Comparison of ENCODE assay signal across 13 mouse cellular contexts in genomic region chr2:170245637-170246341, GRCm38 (mm10).
DNase-seq lines count a peak whose midpoint lies in the region; ATAC-seq and TF ChIP-seq lines count a peak whose summit lies in the region.
"Had no signal": no experiment of that assay in that cellular context is flagged by ENCODE, and none has a peak within 500 bp of the region (broad histone marks: within the 10 kb centered on the region; RNA-seq: fewer than 3 reads in every experiment).

No protein-coding gene starts in this region.

- no peak for TF ChIP-seq CTCF in kidney, postnatal 0 days (IDR thresholded peaks at IDR 0.05; ENCODE audit: low read depth)
- no peak for TF ChIP-seq CTCF in layer of hippocampus, adult 2 months (conservative IDR thresholded peaks at IDR 0.05)
- TF ChIP-seq CTCF in lung, postnatal 0 days (IDR thresholded peaks at IDR 0.05), result no peak

- peak; percentile 55 for DNase-seq in kidney, postnatal 0 days (ENCODE audit: low spot score)
- DNase-seq in kidney, adult 11 months, result no peak
- DNase-seq in forebrain, embryonic 11.5 days (ENCODE audit: low spot score), result no peak
- DNase-seq in midbrain, embryonic 11.5 days (ENCODE audit: low spot score, missing footprints), result peak; percentile 89
- peak; percentile 80 for DNase-seq in retina, postnatal 1 day
- no peak for DNase-seq in layer of hippocampus, adult 2 months (ENCODE audit: low spot score in 2 of 2)
- DNase-seq in lung, postnatal 0 days (ENCODE audit: low spot score), result no peak
- no peak for DNase-seq in right cerebral cortex, postnatal 4 days
- DNase-seq: cerebellum, adult 8-10 months; liver had no signal

- no peak overlapping the region for H3K27ac ChIP-seq in kidney, postnatal 0 days
- H3K27ac ChIP-seq in forebrain, embryonic 11.5 days (ENCODE audit: low read depth, low read length), result no peak overlapping the region
- no peak overlapping the region; the same call in 1 of the 2 replicates for H3K27ac ChIP-seq in midbrain, embryonic 11.5 days (ENCODE audit: low read depth, low read length)
- no peak overlapping the region for H3K27ac ChIP-seq in layer of hippocampus, adult 2 months
- no peak overlapping the region for H3K27ac ChIP-seq in lung, postnatal 0 days (ENCODE audit: low read length)
- H3K27ac ChIP-seq: embryonic facial prominence, embryonic 12.5 days; heart, embryonic 10.5 days; stomach, embryonic 15.5 days had no signal

- H3K4me2 ChIP-seq in kidney, postnatal 0 days (ENCODE audit: low read length), result no peak overlapping the region; the same call in 1 of the 2 replicates
- no peak overlapping the region for H3K4me2 ChIP-seq in forebrain, embryonic 11.5 days (ENCODE audit: low read depth, low read length, severe bottlenecking)
- peak overlapping the region; percentile 13; the same call in 1 of the 2 replicates for H3K4me2 ChIP-seq in midbrain, embryonic 11.5 days
- no peak overlapping the region for H3K4me2 ChIP-seq in lung, postnatal 0 days (replicated peaks; ENCODE audit: low read depth, low read length)
- H3K4me2 ChIP-seq: embryonic facial prominence, embryonic 12.5 days; stomach, embryonic 15.5 days had no signal

- H3K4me1 ChIP-seq in kidney, postnatal 0 days (replicated peaks; ENCODE audit: insufficient read depth, low read length), result no peaks in the 10 kb centered on the region
- H3K4me1 ChIP-seq in forebrain, embryonic 11.5 days (replicated peaks; ENCODE audit: control insufficient read depth, insufficient read depth, low read length), result peaks cover 6% of the 10 kb centered on the region
- peaks cover 17% of the 10 kb centered on the region for H3K4me1 ChIP-seq in midbrain, embryonic 11.5 days (ENCODE audit: control insufficient read depth, insufficient read depth, low read length)
- no peaks in the 10 kb centered on the region for H3K4me1 ChIP-seq in lung, postnatal 0 days (ENCODE audit: insufficient read depth, low read depth, low read length)
- H3K4me1 ChIP-seq: stomach, embryonic 15.5 days had no signal

- WGBS in kidney, postnatal 0 days, result 23% methylated on average over 12 of the region's 12 CpGs
- WGBS in forebrain, embryonic 11.5 days, result 18% methylated on average over 12 of the region's 12 CpGs
- 19% methylated on average over 12 of the region's 12 CpGs for WGBS in midbrain, embryonic 11.5 days
- WGBS in lung, postnatal 0 days, result 53% methylated on average over 12 of the region's 12 CpGs

- no peak for TF ChIP-seq EP300 in lung, postnatal 0 days (IDR thresholded peaks at IDR 0.05)

- no peaks in the 10 kb centered on the region for H3K36me3 ChIP-seq in kidney, postnatal 0 days (ENCODE audit: insufficient read depth, low read length)
- no peaks in the 10 kb centered on the region for H3K36me3 ChIP-seq in forebrain, embryonic 11.5 days (ENCODE audit: control insufficient read depth, insufficient read depth, low read length)
- H3K36me3 ChIP-seq in midbrain, embryonic 11.5 days (ENCODE audit: control insufficient read depth, insufficient read depth, low read length), result no peaks in the 10 kb centered on the region
- H3K36me3 ChIP-seq in lung, postnatal 0 days (ENCODE audit: insufficient read depth, low read length), result no peaks in the 10 kb centered on the region
- H3K36me3 ChIP-seq: embryonic facial prominence, embryonic 12.5 days; heart, embryonic 10.5 days; stomach, embryonic 15.5 days had no signal

- H3K9me3 ChIP-seq in kidney, postnatal 0 days (replicated peaks; ENCODE audit: low read length), result no peaks in the 10 kb centered on the region
- no peaks in the 10 kb centered on the region for H3K9me3 ChIP-seq in forebrain, embryonic 11.5 days (ENCODE audit: control insufficient read depth, low read length)
- no peaks in the 10 kb centered on the region for H3K9me3 ChIP-seq in midbrain, embryonic 11.5 days (ENCODE audit: control insufficient read depth, low read length)
- no peaks in the 10 kb centered on the region for H3K9me3 ChIP-seq in lung, postnatal 0 days (ENCODE audit: low read length)
- H3K9me3 ChIP-seq: embryonic facial prominence, embryonic 12.5 days; heart, embryonic 10.5 days; stomach, embryonic 15.5 days had no signal

- H3K27me3 ChIP-seq in kidney, postnatal 0 days (ENCODE audit: insufficient read depth, low read length), result no peaks in the 10 kb centered on the region
- H3K27me3 ChIP-seq in forebrain, embryonic 11.5 days (ENCODE audit: control insufficient read depth, insufficient read depth, low read length), result no peaks in the 10 kb centered on the region
- no peaks in the 10 kb centered on the region for H3K27me3 ChIP-seq in midbrain, embryonic 11.5 days (ENCODE audit: control insufficient read depth, insufficient read depth, low read length)
- no peaks in the 10 kb centered on the region for H3K27me3 ChIP-seq in lung, postnatal 0 days (replicated peaks; ENCODE audit: insufficient read depth, low read length)
- H3K27me3 ChIP-seq: stomach, embryonic 15.5 days had no signal

- no peak for ATAC-seq in kidney, postnatal 0 days (replicated peaks; ENCODE audit: low FRiP score, low read depth)
- ATAC-seq in forebrain, embryonic 11.5 days (replicated peaks; ENCODE audit: low FRiP score), result peak; percentile 69
- peak; percentile 83 for ATAC-seq in midbrain, embryonic 11.5 days (ENCODE audit: low FRiP score)
- no peak for ATAC-seq in lung, postnatal 0 days

- H3K4me3 ChIP-seq in kidney, postnatal 0 days (replicated peaks; ENCODE audit: low read depth, low read length), result no peak overlapping the region
- H3K4me3 ChIP-seq in forebrain, embryonic 11.5 days (ENCODE audit: low read depth, low read length), result no peak overlapping the region
- no peak overlapping the region for H3K4me3 ChIP-seq in midbrain, embryonic 11.5 days (ENCODE audit: low read depth, low read length)
- no peak overlapping the region for H3K4me3 ChIP-seq in layer of hippocampus, adult 2 months
- H3K4me3 ChIP-seq in lung, postnatal 0 days (ENCODE audit: low read depth, low read length), result no peak overlapping the region
- H3K4me3 ChIP-seq: embryonic facial prominence, embryonic 12.5 days; heart, embryonic 10.5 days; stomach, embryonic 15.5 days had no signal

- no peak overlapping the region for H3K9ac ChIP-seq in kidney, postnatal 0 days (ENCODE audit: low read depth, low read length)
- peak overlapping the region; percentile 16; the same call in 1 of the 2 replicates for H3K9ac ChIP-seq in forebrain, embryonic 11.5 days (ENCODE audit: low read length)
- H3K9ac ChIP-seq in midbrain, embryonic 11.5 days (ENCODE audit: low read length), result peak overlapping the region; percentile 16; the same call in 1 of the 2 replicates
- no peak overlapping the region for H3K9ac ChIP-seq in lung, postnatal 0 days (replicated peaks; ENCODE audit: low read depth)
- H3K9ac ChIP-seq: embryonic facial prominence, embryonic 12.5 days; stomach, embryonic 15.5 days had no signal

Comparison
In these comparisons a context has a peak if more than half of its experiments do, and no peak if none do; other contexts are left out.
1. DNase-seq: peak in kidney, postnatal 0 days (single experiment), midbrain, embryonic 11.5 days (single experiment) and retina, postnatal 1 day (single experiment); none in kidney, adult 11 months (single experiment), forebrain, embryonic 11.5 days (single experiment), layer of hippocampus, adult 2 months (0 of 2), lung, postnatal 0 days (single experiment) and right cerebral cortex, postnatal 4 days (single experiment).
2. ATAC-seq: peak in forebrain, embryonic 11.5 days (single experiment) and midbrain, embryonic 11.5 days (single experiment); none in kidney, postnatal 0 days (single experiment) and lung, postnatal 0 days (single experiment).
3. H3K9ac ChIP-seq: peak in forebrain, embryonic 11.5 days (single experiment) and midbrain, embryonic 11.5 days (single experiment); none in kidney, postnatal 0 days (single experiment) and lung, postnatal 0 days (single experiment).